Mouse (Mus musculus) heart, postnatal 0 days (tissue): Measurements from ENCODE around the gene Olfr1306. TPM values are rescaled to one million over a fixed set of nuclear protein-coding genes. Genes with fewer than 3 reads are reported as not detected.

Source experiments
- ATAC-seq: fragments of 200-750 bp; cut with Nextera tagmentation; 2 replicates; pipeline ENCODE4 v1.8.0; 2017; ENCODE audit warnings: low read depth, moderate number of reproducible peaks, moderate library complexity; ENCODE audit not compliant: insufficient read depth
- DNase-seq: peaks from one replicate; pipeline ENCODE4 v3.0.0-alpha.2; 2016; ENCODE audit warnings: low spot score
- H3K27ac ChIP-seq: fragments of 300-500 bp; sonication (generic); 2 replicates; pipeline ENCODE4 v1.5.1; 2014; ENCODE audit warnings: low read depth, mild to moderate bottlenecking
- H3K27me3 ChIP-seq: fragments of 300-500 bp; sonication (generic); 2 replicates; pipeline ENCODE4 v1.6.1; 2014; ENCODE audit warnings: low read length, mixed read lengths; ENCODE audit not compliant: control insufficient read depth, insufficient read depth
- H3K36me3 ChIP-seq: fragments of 300-500 bp; sonication (generic); replicated peaks from 2 replicates; pipeline ENCODE4 v1.6.1; 2014; ENCODE audit warnings: low read length, mixed read lengths; ENCODE audit not compliant: control insufficient read depth, insufficient read depth
- H3K4me1 ChIP-seq: fragments of 300-500 bp; sonication (generic); 2 replicates; pipeline ENCODE4 v1.6.1; 2014; ENCODE audit warnings: antibody characterized with exemption; ENCODE audit not compliant: control insufficient read depth, insufficient read depth
- H3K4me2 ChIP-seq: fragments of 300-500 bp; sonication (generic); 2 replicates; pipeline ENCODE4 v1.6.1; 2014; ENCODE audit warnings: low read depth, mild to moderate bottlenecking, low read length, moderate library complexity
- H3K4me3 ChIP-seq: fragments of 300-500 bp; sonication (generic); 2 replicates; pipeline ENCODE4 v1.5.1; 2014; ENCODE audit warnings: low read depth, low read length
- H3K9ac ChIP-seq: fragments of 300-500 bp; sonication (generic); replicated peaks from 2 replicates; pipeline ENCODE4 v1.6.1; 2014; ENCODE audit warnings: low read depth, low read length, mixed read lengths
- H3K9me3 ChIP-seq: fragments of 300-500 bp; sonication (generic); replicated peaks from 2 replicates; pipeline ENCODE4 v1.6.1; 2016; ENCODE audit warnings: low read length; ENCODE audit not compliant: control insufficient read depth
- CTCF ChIP-seq: IDR thresholded peaks from 2 replicates; pipeline ENCODE4 v1.5.1; 2016; ENCODE audit warnings: antibody characterized with exemption, control low read depth, low read depth
- EP300 ChIP-seq: IDR thresholded peaks from 2 replicates; pipeline ENCODE4 v1.6.1; 2016; ENCODE audit warnings: antibody characterized with exemption, low read depth
- WGBS: fragments of 180-500 bp; shearing (Covaris S2); extraction: QIAGEN DNeasy Blood & Tissue Kit; methylation state at CpG from one replicate; pipeline ENCODE4 v1.1.7; 2014; 5-methylcytosine and 5-hydroxymethylcytosine counted together
- polyA plus RNA-seq: library from polyadenylated mRNA; unstranded; fragments of >200 nt; fragmentation: Nextera tagmentation; extraction: Ambion mirVana; gene quantifications from 2 replicates; pipeline ENCODE4 v1.2.1, GENCODE M21; 2015
- total RNA-seq: library from RNA; depleted of rRNA; stranded (reverse); fragments of >200 nt; gene quantifications from 2 replicates; pipeline ENCODE4 v1.2.3, GENCODE M21; 2014; ENCODE audit warnings: low replicate concordance; rRNA removed

The Olfr1306 gene
- total RNA-seq (not detected in 2 replicates), polyA plus RNA-seq (not detected in 2 replicates)

GRCm38 (mm10) chr2:111916171-111916570 is at the start of gene Olfr1306:
Gene Olfr1306 (minus strand): TSS chr2:111916271.
- Histone ChIP-seq H3K27me3 (no peaks in the 10 kb centered on the region), H3K9ac (no peak within 1 kb of the TSS), H3K4me3 (no peak within 1 kb of the TSS), H3K4me2 (no peak within 1 kb of the TSS), H3K4me1 (no peaks in the 10 kb centered on the region), H3K36me3 (no peaks in the 10 kb centered on the region), H3K27ac (no peak within 1 kb of the TSS), H3K9me3 (0 out of 2 replicates have a peak, but pooled peaks cover 3% of the 10 kb centered on the region)
- no peak for TF ChIP-seq CTCF
- no peak for TF ChIP-seq EP300
- WGBS = 72% methylated on average over 1 of the region's 1 CpGs
- ATAC-seq (no peak), DNase-seq (no peak)

GRCm38 (mm10) chr2:111964844-111965243 is 48.8 kb upstream of the Olfr1306 start, which contains the start of gene Olfr1308:
Gene Olfr1308 (minus strand): TSS chr2:111964944.
- ATAC-seq (no peak), DNase-seq (no peak)
- H3K9me3 ChIP-seq = no peaks in the 10 kb centered on the region; the same call in 1 of the 2 replicates
- no peaks in the 10 kb centered on the region for H3K4me1 ChIP-seq
- H3K4me3 ChIP-seq = no peak within 1 kb of the TSS
- H3K27ac ChIP-seq = no peak within 1 kb of the TSS
- H3K4me2 ChIP-seq = no peak within 1 kb of the TSS
- TF ChIP-seq CTCF (no peak), EP300 (no peak)
- no peak within 1 kb of the TSS for H3K9ac ChIP-seq
- WGBS = 38% methylated on average over 1 of the region's 1 CpGs
- no peaks in the 10 kb centered on the region for H3K36me3 ChIP-seq
- H3K27me3 ChIP-seq = no peaks in the 10 kb centered on the region

GRCm38 (mm10) chr2:111949340-111949739 is 33.3 kb upstream of the Olfr1306 start, which contains the start of gene Olfr1307:
Gene Olfr1307 (minus strand): TSS chr2:111949440.
- H3K27ac ChIP-seq = no peak within 1 kb of the TSS
- H3K9me3 ChIP-seq = no peaks in the 10 kb centered on the region
- H3K4me1 ChIP-seq = no peaks in the 10 kb centered on the region
- H3K27me3 ChIP-seq = no peaks in the 10 kb centered on the region
- no peak within 1 kb of the TSS for H3K9ac ChIP-seq
- ATAC-seq = no peak
- no peak for DNase-seq
- H3K36me3 ChIP-seq = no peaks in the 10 kb centered on the region
- no peak within 1 kb of the TSS for H3K4me3 ChIP-seq
- no peak within 1 kb of the TSS for H3K4me2 ChIP-seq
- TF ChIP-seq CTCF (no peak), EP300 (no peak)
- 43% methylated on average over 1 of the region's 1 CpGs for WGBS

- H3K9ac ChIP-seq = no peak within 1 kb of the TSS
- H3K36me3 ChIP-seq = no peaks in the 10 kb centered on the region
- no peaks in the 10 kb centered on the region for H3K9me3 ChIP-seq
- WGBS = 76% methylated on average over 2 of the region's 2 CpGs
- ATAC-seq (no peak), DNase-seq (no peak)
- H3K4me2 ChIP-seq = no peak within 1 kb of the TSS
- H3K4me1 ChIP-seq = no peaks in the 10 kb centered on the region
- no peak for TF ChIP-seq CTCF
- H3K27me3 ChIP-seq = no peaks in the 10 kb centered on the region
- H3K27ac ChIP-seq = no peak within 1 kb of the TSS
- H3K4me3 ChIP-seq = no peak within 1 kb of the TSS
Observed at GRCm38 (mm10) chr2:111877049-111877448, 39.0 kb downstream of the Olfr1306 start, which contains the start of gene Olfr1305. Gene Olfr1305 (minus strand): TSS chr2:111877149.

Other genes starting within 250 kb of the Olfr1306 start
- not detected in 2 replicates for gene Olfr1301, start 165.3 kb downstream of the Olfr1306 start, total RNA-seq
- not detected in 2 replicates for gene Olfr1301, start 165.3 kb downstream of the Olfr1306 start, polyA plus RNA-seq
- gene Olfr1302, start 138.8 kb downstream of the Olfr1306 start, total RNA-seq = not detected in 2 replicates
- gene Olfr1302, start 138.8 kb downstream of the Olfr1306 start, polyA plus RNA-seq = not detected in 2 replicates
- gene Olfr1303, start 95.9 kb downstream of the Olfr1306 start, total RNA-seq = not detected in 2 replicates
- gene Olfr1303, start 95.9 kb downstream of the Olfr1306 start, polyA plus RNA-seq = not detected in 2 replicates
- not detected in 2 replicates for gene Olfr1305, start 39.1 kb downstream of the Olfr1306 start, total RNA-seq
- not detected in 2 replicates for gene Olfr1305, start 39.1 kb downstream of the Olfr1306 start, polyA plus RNA-seq
- not detected in 2 replicates for gene Olfr1307, start 33.2 kb upstream of the Olfr1306 start, total RNA-seq
- not detected in 2 replicates for gene Olfr1307, start 33.2 kb upstream of the Olfr1306 start, polyA plus RNA-seq
- gene Olfr1308, start 48.7 kb upstream of the Olfr1306 start, total RNA-seq = not detected in 2 replicates
- gene Olfr1308, start 48.7 kb upstream of the Olfr1306 start, polyA plus RNA-seq = not detected in 2 replicates
- gene Olfr1309, start 74.0 kb upstream of the Olfr1306 start, total RNA-seq = not detected in 2 replicates
- not detected in 2 replicates for gene Olfr1309, start 74.0 kb upstream of the Olfr1306 start, polyA plus RNA-seq
- gene Olfr1310, start 96.4 kb upstream of the Olfr1306 start, total RNA-seq = not detected in 2 replicates
- gene Olfr1310, start 96.4 kb upstream of the Olfr1306 start, polyA plus RNA-seq = not detected in 2 replicates
- gene Olfr1311, start 108.1 kb upstream of the Olfr1306 start, total RNA-seq = not detected in 2 replicates
- not detected in 2 replicates for gene Olfr1311, start 108.1 kb upstream of the Olfr1306 start, polyA plus RNA-seq
- not detected in 2 replicates for gene Olfr1312, start 134.0 kb upstream of the Olfr1306 start, total RNA-seq
- gene Olfr1312, start 134.0 kb upstream of the Olfr1306 start, polyA plus RNA-seq = not detected in 2 replicates
- gene Olfr1313, start 161.6 kb upstream of the Olfr1306 start, total RNA-seq = not detected in 2 replicates
- gene Olfr1313, start 161.6 kb upstream of the Olfr1306 start, polyA plus RNA-seq = not detected in 2 replicates
- not detected in 2 replicates for gene Olfr1314, start 180.5 kb upstream of the Olfr1306 start, total RNA-seq
- not detected in 2 replicates for gene Olfr1314, start 180.5 kb upstream of the Olfr1306 start, polyA plus RNA-seq
- gene Olfr1315-ps1, start 199.2 kb upstream of the Olfr1306 start, total RNA-seq = not detected in 2 replicates
- gene Olfr1315-ps1, start 199.2 kb upstream of the Olfr1306 start, polyA plus RNA-seq = not detected in 2 replicates
- gene Olfr1316, start 218.7 kb upstream of the Olfr1306 start, total RNA-seq = not detected in 2 replicates
- not detected in 2 replicates for gene Olfr1316, start 218.7 kb upstream of the Olfr1306 start, polyA plus RNA-seq
- gene Olfr1317, start 224.1 kb upstream of the Olfr1306 start, total RNA-seq = not detected in 2 replicates
- not detected in 2 replicates for gene Olfr1317, start 224.1 kb upstream of the Olfr1306 start, polyA plus RNA-seq
- not detected in 2 replicates for gene Olfr1318, start 237.9 kb upstream of the Olfr1306 start, total RNA-seq
- gene Olfr1318, start 237.9 kb upstream of the Olfr1306 start, polyA plus RNA-seq = not detected in 2 replicates